Mouse (Mus musculus): ENCODE measurements around the gene Epha4. TPM values are rescaled to one million over a fixed set of nuclear protein-coding genes. Genes with fewer than 3 reads are reported as not detected.

Epha4 gene
- total RNA-seq, 2 experiments from 2014 or later: 148 to 151 TPM

DNA sequence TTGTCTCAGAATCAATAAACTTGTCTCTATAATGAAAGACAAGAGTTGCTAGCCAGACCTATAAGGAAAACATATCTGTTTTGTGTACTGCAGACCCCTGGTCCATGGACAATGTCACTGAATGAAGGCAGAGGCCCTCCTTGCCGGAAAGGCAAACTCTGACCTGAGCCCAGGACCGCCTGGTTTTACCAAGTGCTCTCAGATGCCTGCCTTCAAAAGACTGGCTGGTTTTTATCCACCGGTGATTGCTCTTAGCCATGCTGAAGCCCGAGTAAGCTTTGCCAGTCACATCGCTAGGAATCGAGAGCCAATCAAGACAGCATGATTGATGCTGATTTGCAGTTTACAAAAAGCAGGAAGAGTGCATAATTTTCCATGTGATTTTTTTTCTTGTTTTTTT, 176.5 kb downstream of the Epha4 start:
- DNase-seq (ENCODE audit: low spot score in 2 of 2): no peak

DNA sequence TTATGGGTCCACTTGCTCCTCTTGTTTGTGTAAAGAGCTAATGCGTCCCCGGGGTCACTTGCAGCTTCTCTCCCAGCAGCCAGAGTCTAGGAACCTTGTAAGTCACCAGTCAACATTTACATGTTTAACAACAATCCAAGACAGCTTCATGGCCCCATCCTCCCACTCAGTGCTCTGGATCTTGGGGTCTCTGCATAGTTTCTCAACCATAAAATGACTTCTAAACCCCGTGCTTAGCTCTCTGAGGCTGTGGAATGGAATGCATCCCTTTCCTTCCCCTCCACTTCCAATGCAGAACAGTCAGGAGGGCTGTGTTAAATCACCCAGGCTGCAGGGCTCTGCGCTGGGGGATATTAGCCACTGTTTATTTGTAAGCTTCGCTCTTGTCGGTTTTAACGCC, 178.0 kb downstream of the Epha4 start:
- DNase-seq (ENCODE audit: low spot score in 2 of 2): no peak

DNA sequence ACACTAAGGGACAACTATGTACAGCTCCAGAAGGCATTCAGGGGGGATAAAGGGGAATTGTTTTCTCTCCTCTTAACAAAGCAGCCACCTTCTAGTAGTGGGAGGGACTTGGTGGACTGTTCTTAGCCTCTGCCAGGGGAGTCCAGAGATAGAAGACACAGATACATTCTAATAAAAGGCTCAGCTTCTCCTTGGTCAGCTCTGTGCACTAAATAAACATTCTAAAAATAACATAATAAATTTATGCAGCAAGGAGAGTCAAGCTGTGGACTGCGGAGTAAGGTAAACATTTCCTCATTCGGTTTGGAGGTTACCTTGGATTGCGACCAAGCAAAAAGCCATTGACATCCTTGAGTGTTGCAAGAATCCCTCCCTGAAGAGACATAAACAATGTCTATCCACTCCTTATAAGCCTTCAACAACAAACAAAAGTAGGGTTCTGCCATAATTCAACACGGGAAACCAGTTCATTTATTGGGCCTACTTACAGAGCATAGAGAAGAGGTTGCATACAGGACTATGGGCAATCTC, 196.2 kb downstream of the Epha4 start:
- DNase-seq (ENCODE audit: low spot score in 2 of 2): no peak

Small RNAs within 50 kb of the gene (microRNA-seq; reads per million reads assigned to microRNA genes)
- 0 reads per million in 2 experiments for gene Mir6352

All from left cerebral cortex, adult 18-20 months (tissue).